ENCODE assay signal across 8 mouse cellular contexts in genomic region chr1:82432919-82433648, GRCm38 (mm10).
DNase-seq lines count a peak whose midpoint lies in the region; ATAC-seq and TF ChIP-seq lines count a peak whose summit lies in the region.

No protein-coding gene starts in this region.

- 85% methylated on average over 15 of the region's 15 CpGs for WGBS in thymus, adult 2 months
- WGBS in kidney, embryonic 16.5 days, result 60% methylated on average over 15 of the region's 15 CpGs
- 56% methylated on average over 15 of the region's 15 CpGs for WGBS in limb, embryonic 14.5 days
- 63% methylated on average over 15 of the region's 15 CpGs for WGBS in neural tube, embryonic 14.5 days

- DNase-seq in thymus, adult 2 months, result peak; percentile 23
- no peak for DNase-seq in thymus, adult 18-20 months
- DNase-seq in embryo, embryonic 10.5 days (ENCODE audit: low spot score), result peak; percentile 83
- DNase-seq in gastrocnemius, postnatal 14 days, result peak; percentile 68
- peak; percentile 75 for DNase-seq in limb, embryonic 14.5 days (ENCODE audit: low spot score)
- DNase-seq in urinary bladder, postnatal 10 days (ENCODE audit: low spot score), result peak; percentile 18

- H3K4me3 ChIP-seq in thymus, adult 2 months (ENCODE audit: control insufficient read depth, insufficient read depth, low read length), result no peak overlapping the region
- H3K4me3 ChIP-seq in kidney, embryonic 16.5 days (ENCODE audit: low read length), result no peak overlapping the region
- H3K4me3 ChIP-seq in limb, embryonic 14.5 days (replicated peaks; ENCODE audit: low read length), result no peak overlapping the region
- no peak overlapping the region for H3K4me3 ChIP-seq in neural tube, embryonic 14.5 days (ENCODE audit: low read depth, low read length)

- intact Hi-C loops in gastrocnemius, postnatal 14 days (cut with DNase I; ENCODE audit: low total_unique reads), result loop anchor here (5.0 kb wide), 2 partner anchors 141 to 1116 kb away; partner anchors contain the start of gene Irs1

- H3K4me1 ChIP-seq in thymus, adult 2 months (replicated peaks; ENCODE audit: control insufficient read depth, insufficient read depth, low read length), result peaks cover 10% of the 10 kb centered on the region
- H3K4me1 ChIP-seq in kidney, embryonic 16.5 days (ENCODE audit: insufficient read depth, low read length), result peaks cover 7% of the 10 kb centered on the region
- H3K4me1 ChIP-seq in limb, embryonic 14.5 days (ENCODE audit: control insufficient read depth, insufficient read depth, low read length), result peaks cover 17% of the 10 kb centered on the region
- H3K4me1 ChIP-seq in neural tube, embryonic 14.5 days (ENCODE audit: control insufficient read depth, insufficient read depth, low read length), result peaks cover 6% of the 10 kb centered on the region; the same call in 1 of the 2 replicates

- no peak for TF ChIP-seq CTCF in thymus, adult 2 months (IDR thresholded peaks at IDR 0.05; ENCODE audit: borderline replicate concordance, control insufficient read depth, extremely low read depth, insufficient read depth, low read length, poor library complexity)

- no peaks in the 10 kb centered on the region for H3K36me3 ChIP-seq in thymus, adult 2 months (ENCODE audit: control insufficient read depth, insufficient read depth, low read length)
- H3K36me3 ChIP-seq in kidney, embryonic 16.5 days (ENCODE audit: insufficient read depth, low read length), result no peaks in the 10 kb centered on the region
- H3K36me3 ChIP-seq in limb, embryonic 14.5 days (ENCODE audit: control insufficient read depth, insufficient read depth, low read length), result no peaks in the 10 kb centered on the region
- H3K36me3 ChIP-seq in neural tube, embryonic 14.5 days (ENCODE audit: control insufficient read depth, insufficient read depth, low read length), result no peaks in the 10 kb centered on the region

- ATAC-seq in kidney, embryonic 16.5 days (ENCODE audit: low FRiP score, low TSS enrichment), result peak; percentile 72; the same call in 1 of the 2 replicates
- ATAC-seq in limb, embryonic 14.5 days (ENCODE audit: low FRiP score, low read depth), result peak; percentile 69; the same call in 1 of the 2 replicates
- peak; percentile 90 for ATAC-seq in neural tube, embryonic 14.5 days (ENCODE audit: low read depth)

- no peak overlapping the region for H3K4me2 ChIP-seq in kidney, embryonic 16.5 days (replicated peaks; ENCODE audit: low read depth, low read length)
- H3K4me2 ChIP-seq in limb, embryonic 14.5 days (replicated peaks; ENCODE audit: low read depth, low read length, severe bottlenecking), result peak overlapping the region; percentile 6; the same call in 1 of the 2 replicates
- H3K4me2 ChIP-seq in neural tube, embryonic 14.5 days (ENCODE audit: low read depth, low read length), result no peak overlapping the region

- TF ChIP-seq POLR2A in thymus, adult 2 months (IDR thresholded peaks at IDR 0.05; ENCODE audit: control insufficient read depth, extremely low read depth, insufficient read depth, low read length, poor library complexity), result no peak
- no peak for TF ChIP-seq POLR2A in limb, embryonic 14.5 days (IDR thresholded peaks at IDR 0.05; ENCODE audit: borderline replicate concordance, extremely low read depth, insufficient read depth, insufficient read length)

- H3K9ac ChIP-seq in kidney, embryonic 16.5 days (replicated peaks; ENCODE audit: low read length), result no peak overlapping the region
- no peak overlapping the region for H3K9ac ChIP-seq in limb, embryonic 14.5 days (ENCODE audit: low read depth, low read length, severe bottlenecking)
- no peak overlapping the region for H3K9ac ChIP-seq in neural tube, embryonic 14.5 days (replicated peaks; ENCODE audit: low read depth, low read length)

- no peaks in the 10 kb centered on the region for H3K27me3 ChIP-seq in thymus, adult 2 months (ENCODE audit: control insufficient read depth, insufficient read depth, low read length)
- no peaks in the 10 kb centered on the region for H3K27me3 ChIP-seq in kidney, embryonic 16.5 days (ENCODE audit: insufficient read depth, low read length)
- H3K27me3 ChIP-seq in limb, embryonic 14.5 days (ENCODE audit: control insufficient read depth, insufficient read depth, low read length), result no peaks in the 10 kb centered on the region
- H3K27me3 ChIP-seq in neural tube, embryonic 14.5 days (ENCODE audit: control insufficient read depth, insufficient read depth, low read length), result no peaks in the 10 kb centered on the region

- no peaks in the 10 kb centered on the region for H3K9me3 ChIP-seq in kidney, embryonic 16.5 days (ENCODE audit: low read length)
- H3K9me3 ChIP-seq in limb, embryonic 14.5 days (ENCODE audit: control insufficient read depth, low read length), result no peaks in the 10 kb centered on the region
- H3K9me3 ChIP-seq in neural tube, embryonic 14.5 days (ENCODE audit: control insufficient read depth, low read length), result no peaks in the 10 kb centered on the region

- H3K27ac ChIP-seq in thymus, adult 2 months (ENCODE audit: control insufficient read depth, insufficient read depth, low read length), result no peak overlapping the region
- no peak overlapping the region for H3K27ac ChIP-seq in kidney, embryonic 16.5 days (ENCODE audit: low read length)
- peak overlapping the region; percentile 33; the same call in 1 of the 2 replicates for H3K27ac ChIP-seq in limb, embryonic 14.5 days (replicated peaks; ENCODE audit: low read depth, low read length)
- H3K27ac ChIP-seq in neural tube, embryonic 14.5 days (ENCODE audit: low read depth, low read length), result no peak overlapping the region

Comparison
In these comparisons a context has a peak if more than half of its experiments do, and no peak if none do; other contexts are left out.
1. DNase-seq: peak in thymus, adult 2 months (single experiment), embryo, embryonic 10.5 days (single experiment), gastrocnemius, postnatal 14 days (single experiment), limb, embryonic 14.5 days (single experiment) and urinary bladder, postnatal 10 days (single experiment); none in thymus, adult 18-20 months (0 of 2).
2. Peak in every context shown above with its lines, with median percentiles within 50 percentile points of each other: ATAC-seq.